Mouse (Mus musculus): ENCODE data around the gene Smyd3. TPM values are rescaled to one million over a fixed set of nuclear protein-coding genes. Genes with fewer than 3 reads are reported as not detected.
A peak's percentile ranks its signal among the peaks of the same experiment; 100 is the strongest.

Smyd3 gene
- total RNA-seq, 2 experiments from 2014 or later, result 20.3 to 30.9 TPM

GRCm38 (mm10) chr1:179072406-179072805, 445.4 kb downstream of the Smyd3 start:
- no peak for DNase-seq (ENCODE audit: extremely low spot score in 1 of 2, low spot score in 2 of 2)
- intact Hi-C loops (cut with DNase I), result no loop called here

DNA sequence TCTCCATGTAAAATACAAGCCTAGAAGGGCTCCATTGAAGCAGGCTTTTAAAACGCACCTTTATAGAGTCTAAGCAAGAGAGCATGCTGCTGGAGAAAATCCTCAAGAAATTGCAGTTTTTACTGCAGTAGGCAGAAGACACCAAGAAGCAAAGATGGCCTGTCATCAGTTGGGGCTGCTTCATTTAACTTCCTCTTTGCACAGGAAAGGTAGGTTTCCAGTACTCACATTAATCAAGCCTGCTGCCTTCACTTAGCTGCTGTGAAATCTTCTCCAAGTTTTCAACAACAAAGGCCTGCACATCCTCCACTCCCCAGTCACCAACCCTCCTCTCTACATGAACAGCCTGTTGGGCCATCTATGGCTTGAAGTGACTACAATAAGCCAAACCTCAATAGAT, 448.9 kb downstream of the Smyd3 start:
- no peak for DNase-seq (ENCODE audit: extremely low spot score in 1 of 2, low spot score in 2 of 2)
- intact Hi-C loops (cut with DNase I), result no loop called here

DNA sequence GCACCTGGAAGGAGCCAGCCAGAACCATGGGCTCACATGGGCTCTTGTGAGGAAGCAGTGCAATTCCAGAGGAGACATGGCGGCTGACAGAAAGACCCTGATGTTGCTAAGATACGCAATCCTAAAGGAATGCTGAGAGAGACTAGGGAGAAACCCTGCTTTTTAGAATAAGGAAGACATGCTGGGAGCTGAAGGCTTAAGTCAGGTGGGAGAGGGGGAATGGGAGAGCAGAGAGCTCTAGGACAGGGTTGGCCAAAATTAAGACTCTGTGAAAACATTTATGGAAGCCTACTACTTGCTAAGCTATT, 452.6 kb downstream of the Smyd3 start:
- intact Hi-C loops (cut with DNase I), result no loop called here
- no peak for DNase-seq (ENCODE audit: extremely low spot score in 1 of 2, low spot score in 2 of 2)

DNA sequence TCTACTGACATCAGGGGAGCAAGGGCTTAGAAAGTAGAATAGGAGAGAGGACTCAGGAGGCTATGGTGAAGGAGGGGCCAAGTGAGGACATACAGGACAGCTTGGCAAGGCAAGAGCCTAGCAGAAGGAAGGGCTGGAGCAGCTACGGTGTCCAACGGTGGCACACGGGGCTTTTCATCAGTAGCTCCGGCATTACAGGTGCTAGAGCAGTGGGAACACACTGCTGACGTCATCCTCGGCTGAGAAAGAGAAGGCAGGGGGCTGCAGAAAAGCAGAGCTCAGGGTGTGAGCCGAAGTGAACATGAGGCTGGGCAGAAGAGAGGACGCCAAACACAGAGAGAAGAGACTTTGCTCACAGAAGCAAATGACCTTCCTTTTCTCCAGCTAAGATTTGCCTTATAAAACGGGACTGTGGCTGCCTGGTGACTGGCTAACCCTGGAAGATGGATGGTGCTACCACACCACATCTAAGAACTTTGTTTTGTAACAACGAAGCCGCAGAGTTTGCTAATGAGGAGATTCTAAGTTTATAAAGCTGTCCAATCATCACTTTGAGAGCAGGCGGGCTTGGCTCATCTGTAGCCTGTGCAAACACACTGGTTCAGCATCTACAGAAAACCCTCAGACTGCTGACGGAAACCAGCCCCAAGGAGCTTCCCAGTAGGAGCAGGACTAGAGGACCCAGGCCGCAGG, 453.1 kb downstream of the Smyd3 start:
- intact Hi-C loops (cut with DNase I), result no loop called here
- no peak for DNase-seq (ENCODE audit: extremely low spot score in 1 of 2, low spot score in 2 of 2)

DNA sequence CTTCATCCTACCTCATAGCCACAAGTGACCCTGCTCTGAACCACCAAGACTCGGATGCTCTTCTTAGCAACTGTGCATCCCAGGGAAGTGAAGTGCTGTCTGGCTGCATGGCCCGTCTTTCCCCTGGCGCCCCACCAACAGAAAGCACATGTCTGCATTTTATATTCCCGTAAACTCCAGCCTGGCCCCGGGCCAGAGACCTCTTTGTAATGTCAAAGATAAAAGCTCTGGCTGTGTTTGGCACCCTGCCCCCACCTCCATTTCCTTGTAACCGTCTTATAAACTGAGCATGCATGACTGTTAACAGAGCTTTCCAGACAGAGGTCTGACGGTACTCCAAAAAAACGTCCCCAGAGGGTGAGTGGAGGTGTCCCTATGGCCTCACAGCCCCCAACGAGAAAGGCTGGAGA, 456.1 kb downstream of the Smyd3 start:
- intact Hi-C loops (cut with DNase I), result no loop called here
- peak; percentile 49 to 91 for DNase-seq (ENCODE audit: extremely low spot score in 1 of 2, low spot score in 2 of 2)

DNA sequence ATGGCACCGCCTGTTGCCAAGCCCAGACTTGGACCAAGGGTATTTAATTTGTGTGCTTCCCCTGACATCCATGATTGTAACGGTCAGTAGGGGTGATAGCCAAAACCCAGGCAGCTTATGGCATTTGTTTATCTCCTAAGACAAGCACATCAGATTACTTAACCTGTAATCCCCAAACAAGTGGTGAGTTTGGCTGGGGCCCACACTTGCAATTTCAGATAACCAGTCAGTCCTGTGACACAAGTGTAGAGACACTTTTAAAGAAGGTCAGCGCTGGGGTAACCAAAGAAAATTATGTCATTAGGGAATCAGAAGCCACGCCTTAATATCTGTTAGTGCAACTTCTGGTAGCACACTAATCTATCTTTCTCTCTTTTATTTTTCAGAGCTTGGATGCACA, 456.8 kb downstream of the Smyd3 start:
- DNase-seq (ENCODE audit: extremely low spot score in 1 of 2, low spot score in 2 of 2), result no peak
- intact Hi-C loops (cut with DNase I), result no loop called here

GRCm38 (mm10) chr1:179060113-179060955, 457.5 kb downstream of the Smyd3 start:
- DNase-seq (ENCODE audit: extremely low spot score in 1 of 2, low spot score in 2 of 2), result no peak
- intact Hi-C loops (cut with DNase I), result no loop called here

GRCm38 (mm10) chr1:179059286-179060112, 458.3 kb downstream of the Smyd3 start:
- no peak for DNase-seq (ENCODE audit: extremely low spot score in 1 of 2, low spot score in 2 of 2)
- intact Hi-C loops (cut with DNase I), result no loop called here

DNA sequence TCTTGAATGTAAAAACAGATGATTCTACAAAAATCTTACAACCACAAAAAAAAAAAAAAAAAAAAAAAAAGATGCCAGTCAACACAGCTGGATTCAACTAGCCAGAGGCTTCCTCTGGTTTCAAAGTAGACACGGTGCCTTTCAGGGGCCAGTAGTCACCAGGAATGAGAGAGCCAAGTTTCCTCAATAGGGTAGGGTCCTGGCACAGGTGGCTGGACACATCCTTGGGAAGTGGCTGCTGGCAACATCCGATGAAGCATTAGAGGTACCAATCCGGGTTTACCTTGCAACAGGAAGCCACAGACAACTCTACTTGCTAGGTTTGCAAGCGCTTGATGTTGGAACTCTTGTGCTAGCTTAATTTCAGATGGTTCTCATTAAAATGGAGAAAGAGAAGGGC, 459.2 kb downstream of the Smyd3 start:
- intact Hi-C loops (cut with DNase I), result no loop called here
- no peak for DNase-seq (ENCODE audit: extremely low spot score in 1 of 2, low spot score in 2 of 2)

DNA sequence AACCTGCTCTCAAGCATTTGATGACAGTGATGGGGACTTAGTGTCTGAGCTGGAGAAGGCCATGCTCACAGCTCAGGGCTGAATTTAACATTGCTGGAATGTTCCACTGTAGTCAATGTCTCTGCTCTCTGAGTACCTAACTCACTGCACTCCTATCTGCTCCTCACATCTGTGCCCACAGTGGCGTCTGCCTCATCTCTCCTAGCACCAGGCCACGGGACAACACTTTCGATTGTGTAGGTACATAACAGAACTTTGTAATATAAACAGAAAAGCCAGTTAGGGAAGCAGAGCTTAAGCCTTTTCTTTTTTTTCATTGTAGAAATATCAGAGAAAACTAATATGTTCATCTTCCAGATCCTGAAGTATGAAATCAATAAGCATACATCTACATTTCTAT, 462.1 kb downstream of the Smyd3 start:
- intact Hi-C loops (cut with DNase I), result no loop called here

DNA sequence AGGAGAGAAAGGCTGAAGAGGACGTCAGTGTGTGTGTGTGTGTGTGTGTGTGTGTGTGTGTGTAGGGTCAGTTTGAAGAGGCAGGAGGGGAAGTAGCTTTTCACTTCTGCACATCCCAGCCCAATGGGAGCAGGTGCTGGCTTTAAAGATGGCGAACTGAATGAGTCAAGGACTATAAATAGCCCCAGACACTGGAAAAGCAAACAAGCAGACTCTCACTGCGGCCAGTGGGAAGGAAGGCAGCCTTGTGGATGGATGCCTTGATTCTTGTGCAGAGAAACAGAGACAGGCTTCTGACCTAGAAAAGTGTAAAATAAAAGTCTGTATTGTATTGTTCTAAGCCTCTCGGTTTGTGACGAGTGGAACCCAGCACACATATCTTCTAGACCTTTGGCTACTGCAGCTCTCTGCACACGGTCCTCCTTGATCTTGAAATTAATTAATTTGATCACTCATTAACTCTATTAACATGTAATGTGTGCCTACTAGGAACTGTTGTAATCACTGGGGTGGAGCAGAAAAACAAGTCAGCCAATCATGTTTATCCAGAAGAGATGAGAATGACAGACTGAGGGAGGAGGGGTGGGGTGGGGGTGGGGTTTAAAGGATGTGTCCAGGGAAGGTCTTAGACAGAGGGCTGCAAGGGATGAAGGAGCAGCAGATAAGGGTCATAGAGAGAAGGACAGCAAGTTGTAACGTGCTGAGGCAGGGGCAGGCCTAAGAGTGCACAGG, 463.3 kb downstream of the Smyd3 start:
- no peak for DNase-seq (ENCODE audit: extremely low spot score in 1 of 2, low spot score in 2 of 2)
- intact Hi-C loops (cut with DNase I), result no loop called here

More for the DNA sequence above, 462.1 kb downstream of the Smyd3 start:
- DNase-seq (ENCODE audit: extremely low spot score in 1 of 2, low spot score in 2 of 2), result no peak

DNA sequence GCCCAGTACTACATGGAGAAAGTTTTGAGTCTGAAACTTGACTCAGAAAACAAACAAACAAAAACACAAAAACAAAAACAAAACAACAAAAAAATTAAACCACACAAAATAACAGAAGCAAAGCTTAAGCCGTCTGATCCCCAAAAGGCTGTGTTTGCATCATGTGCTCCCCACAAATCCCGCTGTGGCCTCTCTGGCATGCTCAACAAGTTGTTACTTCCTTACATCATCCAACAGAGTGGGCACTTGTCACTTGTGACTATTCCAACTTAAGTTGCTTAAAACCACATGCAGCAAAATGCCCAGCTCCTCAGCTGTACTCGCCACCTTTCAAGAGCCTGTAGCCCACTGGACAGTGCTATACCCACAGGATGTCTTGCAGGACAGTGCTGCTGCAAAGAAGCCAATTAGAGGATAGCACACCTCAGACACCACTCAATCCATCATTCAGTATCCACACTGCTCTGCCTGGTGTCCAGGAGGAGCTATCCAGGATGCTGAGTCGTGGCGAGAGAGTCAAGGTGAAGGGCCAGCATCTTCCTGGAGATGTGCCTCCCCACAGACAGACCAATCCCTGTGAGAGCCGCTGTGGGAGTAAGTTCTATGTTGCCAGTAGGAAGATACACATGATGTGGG, 465.2 kb downstream of the Smyd3 start:
- intact Hi-C loops (cut with DNase I), result no loop called here
- DNase-seq (ENCODE audit: extremely low spot score in 1 of 2, low spot score in 2 of 2), result no peak

DNA sequence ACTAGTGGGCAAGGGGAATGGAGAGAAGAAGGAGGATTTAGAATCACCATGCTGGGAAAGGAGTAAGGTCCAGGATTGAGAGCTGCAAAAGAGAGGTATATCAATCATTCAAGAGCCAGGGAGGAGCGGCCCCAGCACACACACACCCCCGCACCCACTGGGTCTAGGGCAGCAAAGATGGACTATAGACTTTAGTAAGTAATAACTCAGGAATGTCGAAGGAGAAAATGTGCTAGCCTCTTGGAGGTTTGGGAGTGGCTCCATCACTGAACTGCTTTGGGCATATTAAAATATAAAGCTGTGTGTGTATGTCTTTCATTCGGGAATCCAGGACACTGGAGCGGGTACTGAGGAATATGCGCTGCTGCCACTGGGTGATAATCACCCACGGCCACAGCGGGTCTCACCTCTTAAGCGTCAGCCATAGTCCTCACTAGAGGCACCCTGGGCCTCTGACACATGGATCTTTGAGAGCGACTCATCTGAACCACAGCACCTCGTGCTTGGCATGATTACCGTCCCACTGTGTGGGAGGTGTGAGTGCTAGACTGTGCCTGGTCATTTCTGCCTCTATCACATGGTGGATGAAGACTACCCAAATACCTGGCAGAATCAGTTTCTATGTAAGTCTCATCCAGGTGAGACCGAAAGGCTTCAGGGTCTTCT, 469.8 kb downstream of the Smyd3 start:
- intact Hi-C loops (cut with DNase I), result no loop called here
- no peak for DNase-seq (ENCODE audit: extremely low spot score in 1 of 2, low spot score in 2 of 2)

- intact Hi-C loops (cut with DNase I), result no loop called here
- DNase-seq (ENCODE audit: extremely low spot score in 1 of 2, low spot score in 2 of 2), result no peak
Observed at GRCm38 (mm10) chr1:179045856-179046714, 471.8 kb downstream of the Smyd3 start.

DNA sequence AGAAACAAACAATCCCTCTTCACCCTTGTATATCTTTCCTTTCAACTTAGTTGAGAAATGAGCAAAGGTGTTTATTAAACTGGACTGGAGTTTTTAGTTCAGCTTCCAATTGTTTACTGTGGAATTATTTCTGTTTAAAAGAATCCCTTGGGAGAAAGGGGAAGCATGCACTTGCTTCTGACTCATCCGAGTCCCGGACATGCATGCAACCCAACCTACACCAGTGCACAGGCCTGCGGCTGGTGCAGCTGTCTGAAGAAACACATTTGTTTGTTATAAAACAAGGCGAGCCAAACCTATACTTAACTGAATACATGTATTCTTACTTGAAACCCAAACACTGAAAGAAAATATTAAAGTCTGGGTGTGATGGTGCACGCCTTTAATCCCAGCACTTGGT, 473.7 kb downstream of the Smyd3 start:
- DNase-seq (ENCODE audit: extremely low spot score in 1 of 2, low spot score in 2 of 2), result no peak
- intact Hi-C loops (cut with DNase I), result no loop called here

- intact Hi-C loops (cut with DNase I), result no loop called here
- peak in 1 of 2 experiments; percentile 41 for DNase-seq (ENCODE audit: extremely low spot score in 1 of 2, low spot score in 2 of 2)
Observed at GRCm38 (mm10) chr1:179043644-179044043, 474.2 kb downstream of the Smyd3 start.

- intact Hi-C loops (cut with DNase I), result no loop called here
- peak; percentile 36 to 48 for DNase-seq (ENCODE audit: extremely low spot score in 1 of 2, low spot score in 2 of 2)
Observed at GRCm38 (mm10) chr1:179041905-179042337, 475.9 kb downstream of the Smyd3 start.
